Mouse (Mus musculus) midbrain, embryonic 16.5 days (tissue): ENCODE results near the gene Rnf157. TPM values are rescaled to one million over a fixed set of nuclear protein-coding genes. Genes with fewer than 3 reads are reported as not detected.

Experiments used
- ATAC-seq: fragments of 200-750 bp; cut with Nextera tagmentation; 2 replicates; pipeline ENCODE4 v1.8.0; 2017; ENCODE audit warnings: moderate TSS enrichment
- H3K27ac ChIP-seq: fragments of 300-500 bp; sonication (generic); 2 replicates; pipeline ENCODE4 v1.5.1; 2014; ENCODE audit warnings: mild to moderate bottlenecking, low read length, mixed read lengths
- H3K27me3 ChIP-seq: fragments of 300-500 bp; sonication (generic); 2 replicates; pipeline ENCODE4 v1.6.1; 2014; ENCODE audit warnings: low read depth, low read length, mixed read lengths; ENCODE audit not compliant: control insufficient read depth, insufficient read depth
- H3K36me3 ChIP-seq: fragments of 300-500 bp; sonication (generic); 2 replicates; pipeline ENCODE4 v1.6.1; 2014; ENCODE audit warnings: mild to moderate bottlenecking, low read length, moderate library complexity, mixed read lengths; ENCODE audit not compliant: control insufficient read depth, insufficient read depth
- H3K4me1 ChIP-seq: fragments of 300-500 bp; sonication (generic); 2 replicates; pipeline ENCODE4 v1.6.1; 2014; ENCODE audit warnings: mild to moderate bottlenecking, low read length, mixed read lengths; ENCODE audit not compliant: control insufficient read depth, insufficient read depth
- H3K4me2 ChIP-seq: fragments of 300-500 bp; sonication (generic); 2 replicates; pipeline ENCODE4 v1.6.1; 2014; ENCODE audit warnings: mild to moderate bottlenecking, low read length, mixed read lengths
- H3K4me3 ChIP-seq: fragments of 300-500 bp; sonication (generic); 2 replicates; pipeline ENCODE4 v1.5.1; 2014; ENCODE audit warnings: low read depth, mild to moderate bottlenecking, low read length, moderate library complexity, mixed read lengths
- H3K9ac ChIP-seq: fragments of 300-500 bp; sonication (generic); 2 replicates; pipeline ENCODE4 v1.6.1; 2014; ENCODE audit warnings: low read depth, low read length, mixed read lengths
- H3K9me3 ChIP-seq: fragments of 300-500 bp; sonication (generic); replicated peaks from 2 replicates; pipeline ENCODE4 v1.6.1; 2014; ENCODE audit warnings: mild to moderate bottlenecking, low read length, mixed read lengths; ENCODE audit not compliant: control insufficient read depth, poor library complexity, severe bottlenecking
- WGBS: fragments of 180-500 bp; shearing (Covaris S2); extraction: QIAGEN DNeasy Blood & Tissue Kit; methylation state at CpG from one replicate; pipeline ENCODE4 v1.1.7; 2014; 5-methylcytosine and 5-hydroxymethylcytosine counted together
- polyA plus RNA-seq: library from polyadenylated mRNA; unstranded; fragments of >200 nt; fragmentation: Nextera tagmentation; extraction: Ambion mirVana; gene quantifications from 2 replicates; pipeline ENCODE4 v1.2.1, GENCODE M21; 2015

The Rnf157 gene
- polyA plus RNA-seq, result 32.3 and 41.8 TPM in 2 replicates

- Histone ChIP-seq H3K27me3 (no peaks in the 10 kb centered on the region), H3K4me1 (peaks cover 16% of the 10 kb centered on the region), H3K9me3 (no peaks in the 10 kb centered on the region), H3K4me2 (peak within 1 kb of the TSS; percentile 65), H3K4me3 (peak within 1 kb of the TSS; percentile 90), H3K36me3 (no peaks in the 10 kb centered on the region), H3K9ac (peak within 1 kb of the TSS; percentile 94), H3K27ac (peak within 1 kb of the TSS; percentile 97)
- WGBS, result 2% methylated on average over 63 of the region's 82 CpGs
- ATAC-seq, result peak; percentile 97
Observed at GRCm38 (mm10) chr11:116412904-116413630, at the start of gene Rnf157. TSS of gene Rnf157 (minus strand) at chr11:116413032.

- no peaks in the 10 kb centered on the region for H3K27me3 ChIP-seq
- no peaks in the 10 kb centered on the region for H3K9me3 ChIP-seq
- no peaks in the 10 kb centered on the region for H3K4me1 ChIP-seq
- no peak overlapping the region for H3K9ac ChIP-seq
- no peak overlapping the region for H3K4me2 ChIP-seq
- H3K4me3 ChIP-seq, result no peak overlapping the region
- H3K27ac ChIP-seq, result no peak overlapping the region
- no peak for ATAC-seq
- H3K36me3 ChIP-seq, result no peaks in the 10 kb centered on the region
- 54% methylated on average over 4 of the region's 4 CpGs for WGBS
Observed at GRCm38 (mm10) chr11:116459786-116460185, 47.0 kb upstream of the Rnf157 start.

- WGBS, result 85% methylated on average over 8 of the region's 8 CpGs
- no peaks in the 10 kb centered on the region for H3K9me3 ChIP-seq
- ATAC-seq, result no peak
- H3K4me3 ChIP-seq, result no peak overlapping the region
- H3K4me2 ChIP-seq, result no peak overlapping the region
- H3K4me1 ChIP-seq, result no peaks in the 10 kb centered on the region
- no peaks in the 10 kb centered on the region for H3K36me3 ChIP-seq
- H3K9ac ChIP-seq, result no peak overlapping the region
- no peaks in the 10 kb centered on the region for H3K27me3 ChIP-seq
- H3K27ac ChIP-seq, result no peak overlapping the region
Observed at GRCm38 (mm10) chr11:116456234-116456633, 43.4 kb upstream of the Rnf157 start.

GRCm38 (mm10) chr11:116453889-116454288 lies 41.1 kb upstream of the Rnf157 start:
- Histone ChIP-seq H3K36me3 (no peaks in the 10 kb centered on the region), H3K9ac (no peak overlapping the region), H3K9me3 (peaks cover 3% of the 10 kb centered on the region), H3K4me1 (no peaks in the 10 kb centered on the region), H3K4me2 (no peak overlapping the region), H3K27me3 (no peaks in the 10 kb centered on the region), H3K27ac (no peak overlapping the region), H3K4me3 (no peak overlapping the region)
- WGBS, result 93% methylated on average over 10 of the region's 10 CpGs
- ATAC-seq, result no peak

GRCm38 (mm10) chr11:116449341-116449740 lies 36.5 kb upstream of the Rnf157 start:
- Histone ChIP-seq H3K4me1 (0 out of 2 replicates have a peak, but pooled peaks cover 2% of the 10 kb centered on the region), H3K9ac (no peak overlapping the region), H3K9me3 (peaks cover 3% of the 10 kb centered on the region), H3K27me3 (peaks cover 13% of the 10 kb centered on the region), H3K4me3 (no peak overlapping the region), H3K4me2 (no peak overlapping the region), H3K27ac (no peak overlapping the region), H3K36me3 (no peaks in the 10 kb centered on the region)
- ATAC-seq, result no peak
- 99% methylated on average over 3 of the region's 3 CpGs for WGBS

- 65% methylated on average over 5 of the region's 5 CpGs for WGBS
- Histone ChIP-seq H3K9ac (no peak overlapping the region), H3K4me3 (no peak overlapping the region), H3K27ac (no peak overlapping the region), H3K27me3 (peaks cover 13% of the 10 kb centered on the region), H3K36me3 (no peaks in the 10 kb centered on the region), H3K4me1 (0 out of 2 replicates have a peak, but pooled peaks cover 2% of the 10 kb centered on the region), H3K9me3 (peaks cover 3% of the 10 kb centered on the region), H3K4me2 (no peak overlapping the region)
- ATAC-seq, result no peak
Observed at GRCm38 (mm10) chr11:116447822-116448221, 35.0 kb upstream of the Rnf157 start.

- WGBS, result 17% methylated on average over 19 of the region's 19 CpGs
- peak overlapping the region; percentile 50; the same call in 1 of the 2 replicates for H3K9ac ChIP-seq
- peak; percentile 57 for ATAC-seq
Observed at GRCm38 (mm10) chr11:116446308-116446887, 33.6 kb upstream of the Rnf157 start.

GRCm38 (mm10) chr11:116445596-116446307 lies 32.9 kb upstream of the Rnf157 start:
- Histone ChIP-seq H3K4me2 (no peak overlapping the region), H3K36me3 (no peaks in the 10 kb centered on the region), H3K4me1 (0 out of 2 replicates have a peak, but pooled peaks cover 2% of the 10 kb centered on the region), H3K9me3 (peaks cover 3% of the 10 kb centered on the region), H3K27me3 (peaks cover 13% of the 10 kb centered on the region), H3K27ac (no peak overlapping the region), H3K9ac (no peak overlapping the region), H3K4me3 (no peak overlapping the region)
- ATAC-seq, result peak; percentile 52
- 30% methylated on average over 16 of the region's 16 CpGs for WGBS

More at GRCm38 (mm10) chr11:116446308-116446887, 33.6 kb upstream of the Rnf157 start:
- H3K27me3 ChIP-seq, result peaks cover 13% of the 10 kb centered on the region
- H3K9me3 ChIP-seq, result peaks cover 3% of the 10 kb centered on the region
- H3K4me2 ChIP-seq, result 0 out of 2 replicates have a peak overlapping the region, but pooled peaks have one; percentile 16
- no peak overlapping the region for H3K27ac ChIP-seq
- no peak overlapping the region for H3K4me3 ChIP-seq
- no peaks in the 10 kb centered on the region for H3K36me3 ChIP-seq
- 0 out of 2 replicates have a peak, but pooled peaks cover 2% of the 10 kb centered on the region for H3K4me1 ChIP-seq
